Mouse (Mus musculus): ENCODE measurements around the gene Rps19bp1. TPM values are rescaled to one million over a fixed set of nuclear protein-coding genes. Genes with fewer than 3 reads are reported as not detected.

Rps19bp1 gene
- total and polyA plus RNA-seq, 3 experiments: 78.9 to 155 TPM; not detected in 1

GRCm38 (mm10) chr15:80232331-80232730 is 31.8 kb downstream of the Rps19bp1 start:
- DNase-seq (ENCODE audit: low read depth, low spot score): no peak
- H3K27ac ChIP-seq (ENCODE audit: control insufficient read depth, low read depth, low read length): no peak overlapping the region

GRCm38 (mm10) chr15:80228071-80228800 is 35.9 kb downstream of the Rps19bp1 start:
- TF ChIP-seq SMC3 (IDR thresholded peaks at IDR 0.05; ENCODE audit: low read depth, low read length): no peak
- TF ChIP-seq ZC3H11A (IDR thresholded peaks at IDR 0.05; ENCODE audit: low read depth, low read length): no peak
- TF ChIP-seq ZNF384 (IDR thresholded peaks at IDR 0.05; ENCODE audit: low read depth, low read length): no peak
- TF ChIP-seq MYC (IDR thresholded peaks at IDR 0.05; ENCODE audit: low read depth, low read length): no peak
- no peak for TF ChIP-seq KAT2A (conservative IDR thresholded peaks at IDR 0.05; ENCODE audit: low read depth, low read length)
- no peak for TF ChIP-seq NRF1 (IDR thresholded peaks at IDR 0.05; ENCODE audit: insufficient read depth, low read depth, low read length, poor library complexity, severe bottlenecking)
- no peak for TF ChIP-seq POLR2AphosphoS2 (IDR thresholded peaks at IDR 0.05; ENCODE audit: low read length)
- no peak for TF ChIP-seq MYB (IDR thresholded peaks at IDR 0.05; ENCODE audit: low read depth, low read length)
- TF ChIP-seq USF1 (IDR thresholded peaks at IDR 0.05; ENCODE audit: low read depth, low read length): no peak
- TF ChIP-seq NELFE (IDR thresholded peaks at IDR 0.05; ENCODE audit: low read depth, low read length): no peak
- TF ChIP-seq BHLHE40 (IDR thresholded peaks at IDR 0.05; ENCODE audit: borderline replicate concordance, low read depth, low read length): no peak
- no peak for TF ChIP-seq MAX (IDR thresholded peaks at IDR 0.05; ENCODE audit: low read length)
- no peak for TF ChIP-seq TCF12 (IDR thresholded peaks at IDR 0.05; ENCODE audit: low read depth, low read length)
- H3K9me3 ChIP-seq (replicated peaks; ENCODE audit: insufficient read depth, low read length): no peaks in the 10 kb centered on the region
- DNase-seq (ENCODE audit: low read depth, low spot score): no peak

More at GRCm38 (mm10) chr15:80232331-80232730, 31.8 kb downstream of the Rps19bp1 start:
- TF ChIP-seq CTCF (IDR thresholded peaks at IDR 0.05 in 2 of 3, conservative IDR thresholded peaks at IDR 0.05 in 1 of 3; ENCODE audit: control insufficient read depth in 1 of 3, insufficient read depth in 1 of 3, low read depth in 2 of 3, low read length in 3 of 3, poor library complexity in 1 of 3, severe bottlenecking in 1 of 3) (no peak), TBP (IDR thresholded peaks at IDR 0.05; ENCODE audit: low read depth, low read length) (no peak), ZKSCAN1 (IDR thresholded peaks at IDR 0.05; ENCODE audit: low read depth, low read length) (no peak), RCOR1 (IDR thresholded peaks at IDR 0.05; ENCODE audit: low read depth, low read length) (no peak), ZC3H11A (IDR thresholded peaks at IDR 0.05; ENCODE audit: low read depth, low read length) (no peak), ELF1 (IDR thresholded peaks at IDR 0.05; ENCODE audit: low read depth, low read length) (no peak), MYB (IDR thresholded peaks at IDR 0.05; ENCODE audit: low read depth, low read length) (no peak), GATA1 (IDR thresholded peaks at IDR 0.05; ENCODE audit: low read depth, low read length) (no peak), BHLHE40 (IDR thresholded peaks at IDR 0.05; ENCODE audit: borderline replicate concordance, low read depth, low read length) (no peak), POLR2AphosphoS5 (IDR thresholded peaks at IDR 0.05; ENCODE audit: borderline replicate concordance, low read depth, low read length) (no peak), MAZ (IDR thresholded peaks at IDR 0.05; ENCODE audit: low read depth, low read length) (no peak), EP300 (IDR thresholded peaks at IDR 0.05; ENCODE audit: low read depth in 1 of 2, low read length in 2 of 2) (no peak), TCF12 (IDR thresholded peaks at IDR 0.05; ENCODE audit: low read depth, low read length) (no peak), MEF2A (IDR thresholded peaks at IDR 0.05; ENCODE audit: extremely low read depth, insufficient replicate concordance, low read depth, low read length, poor library complexity, severe bottlenecking) (no peak), MYC (IDR thresholded peaks at IDR 0.05; ENCODE audit: low read depth, low read length) (no peak)
- Histone ChIP-seq H3K4me3 (ENCODE audit: control insufficient read depth in 1 of 2, insufficient read depth in 1 of 2, low read depth in 2 of 2, low read length in 2 of 2) (no peak overlapping the region), H3K9me3 (replicated peaks; ENCODE audit: insufficient read depth, low read length) (no peaks in the 10 kb centered on the region), H3K27me3 (ENCODE audit: control insufficient read depth in 1 of 2, insufficient read depth in 2 of 2, low read length in 2 of 2) (no peaks in the 10 kb centered on the region), H3K36me3 (ENCODE audit: control insufficient read depth in 1 of 2, insufficient read depth in 2 of 2, low read length in 2 of 2) (peaks cover 13% of the 10 kb centered on the region in 2 experiments), H3K9ac (ENCODE audit: control insufficient read depth, low read depth, low read length, poor library complexity, severe bottlenecking) (no peak overlapping the region), H3K79me2 (ENCODE audit: control insufficient read depth, insufficient read depth, low read length, poor library complexity) (peaks cover 16% of the 10 kb centered on the region), H3K4me1 (ENCODE audit: control insufficient read depth in 1 of 2, insufficient read depth in 2 of 2, low read length in 2 of 2) (peaks cover 4 to 14% of the 10 kb centered on the region in 2 experiments; a peak in 3 of 4 replicates)

More at GRCm38 (mm10) chr15:80228071-80228800, 35.9 kb downstream of the Rps19bp1 start:
- no peaks in the 10 kb centered on the region for H3K79me2 ChIP-seq (ENCODE audit: control insufficient read depth, insufficient read depth, low read length, poor library complexity)
- H3K36me3 ChIP-seq (ENCODE audit: control insufficient read depth in 1 of 2, insufficient read depth in 2 of 2, low read length in 2 of 2): peaks cover 0 to 3% of the 10 kb centered on the region in 2 experiments; a peak in 1 of 4 replicates
- no peaks in the 10 kb centered on the region for H3K27me3 ChIP-seq (ENCODE audit: control insufficient read depth in 1 of 2, insufficient read depth in 2 of 2, low read length in 2 of 2)
- H3K4me1 ChIP-seq (ENCODE audit: control insufficient read depth in 1 of 2, insufficient read depth in 2 of 2, low read length in 2 of 2): peaks cover 0 to 11% of the 10 kb centered on the region in 2 experiments; a peak in 2 of 4 replicates
- no peak overlapping the region for H3K27ac ChIP-seq (ENCODE audit: control insufficient read depth, low read depth, low read length)
- no peak overlapping the region for H3K4me3 ChIP-seq (ENCODE audit: control insufficient read depth in 1 of 2, insufficient read depth in 1 of 2, low read depth in 2 of 2, low read length in 2 of 2)
- no peak overlapping the region for H3K9ac ChIP-seq (ENCODE audit: control insufficient read depth, low read depth, low read length, poor library complexity, severe bottlenecking)
